Mouse (Mus musculus): Measurements from ENCODE around the gene Glb1. TPM values are rescaled to one million over a fixed set of nuclear protein-coding genes. Genes with fewer than 3 reads are reported as not detected.

Glb1 gene
- polyA plus RNA-seq, 1 experiment: 8.9 TPM

GRCm38 (mm10) chr9:114502711-114503427 is 102.0 kb downstream of the Glb1 start:
- peak; percentile 44 for TF ChIP-seq GATA1 (IDR thresholded peaks at IDR 0.05; ENCODE audit: low read length)

GRCm38 (mm10) chr9:114504816-114505215 is 103.9 kb downstream of the Glb1 start, which contains the start of gene Ccr4:
Ccr4 (minus strand) TSS chr9:114504916.
- no peak for TF ChIP-seq GATA1 (IDR thresholded peaks at IDR 0.05; ENCODE audit: low read length)

GRCm38 (mm10) chr9:114506564-114506963 is 105.7 kb downstream of the Glb1 start:
- no peak for TF ChIP-seq GATA1 (IDR thresholded peaks at IDR 0.05; ENCODE audit: low read length)

GRCm38 (mm10) chr9:114507421-114507820 is 106.5 kb downstream of the Glb1 start:
- no peak for TF ChIP-seq GATA1 (IDR thresholded peaks at IDR 0.05; ENCODE audit: low read length)

GRCm38 (mm10) chr9:114509785-114510184 is 108.9 kb downstream of the Glb1 start:
- TF ChIP-seq GATA1 (IDR thresholded peaks at IDR 0.05; ENCODE audit: low read length): no peak

GRCm38 (mm10) chr9:114512831-114513230 is 112.0 kb downstream of the Glb1 start:
- TF ChIP-seq GATA1 (IDR thresholded peaks at IDR 0.05; ENCODE audit: low read length): no peak

- no peak for TF ChIP-seq GATA1 (IDR thresholded peaks at IDR 0.05; ENCODE audit: low read length)
Observed at GRCm38 (mm10) chr9:114515364-114515763, 114.5 kb downstream of the Glb1 start, which contains the start of gene C130032M10Rik. C130032M10Rik (plus strand) TSS chr9:114515697.

GRCm38 (mm10) chr9:114517924-114518497 is 117.1 kb downstream of the Glb1 start:
- no peak for TF ChIP-seq GATA1 (IDR thresholded peaks at IDR 0.05; ENCODE audit: low read length)

GRCm38 (mm10) chr9:114518812-114519477 is 118.1 kb downstream of the Glb1 start:
- TF ChIP-seq GATA1 (IDR thresholded peaks at IDR 0.05; ENCODE audit: low read length): no peak

GRCm38 (mm10) chr9:114522041-114522440 is 121.2 kb downstream of the Glb1 start:
- TF ChIP-seq GATA1 (IDR thresholded peaks at IDR 0.05; ENCODE audit: low read length): no peak

- no peak for TF ChIP-seq GATA1 (IDR thresholded peaks at IDR 0.05; ENCODE audit: low read length)
Observed at GRCm38 (mm10) chr9:114522501-114522900, 121.6 kb downstream of the Glb1 start.

Other genes with a start within 250 kb of the Glb1 start
- gene Bcl2a1c, start 70.9 kb upstream of the Glb1 start, polyA plus RNA-seq (2012): not detected in 2 replicates
- gene Crtap, start 10.4 kb upstream of the Glb1 start, polyA plus RNA-seq (2012): 7.9 and 8.9 TPM in 2 replicates
- gene Tmppe, start within 50 bp of the Glb1 start, polyA plus RNA-seq (2012): 4.2 and 7.4 TPM in 2 replicates
- not detected in 2 replicates for gene Ccr4, start 103.8 kb downstream of the Glb1 start, polyA plus RNA-seq (2012)
- gene C130032M10Rik, start 114.6 kb downstream of the Glb1 start, polyA plus RNA-seq (2012): not detected in 2 replicates
- gene Trim71, start 163.3 kb downstream of the Glb1 start, polyA plus RNA-seq (2012): not detected in 2 replicates
- 35.1 and 44.5 TPM in 2 replicates for gene Cnot10, start 239.1 kb downstream of the Glb1 start, polyA plus RNA-seq (2012)

Data from G1E-ER4 (cell line).